Mouse (Mus musculus) cerebellum, postnatal 36 days (tissue): ENCODE results near the gene Syt9.

Source experiments
- DNase-seq, 2 experiments: peaks; one replicate each; pipeline ENCODE4 v3.0.0; 2021 to 2022; ENCODE audit warnings: mixed read lengths in 2 of 2

The Syt9 gene

DNA sequence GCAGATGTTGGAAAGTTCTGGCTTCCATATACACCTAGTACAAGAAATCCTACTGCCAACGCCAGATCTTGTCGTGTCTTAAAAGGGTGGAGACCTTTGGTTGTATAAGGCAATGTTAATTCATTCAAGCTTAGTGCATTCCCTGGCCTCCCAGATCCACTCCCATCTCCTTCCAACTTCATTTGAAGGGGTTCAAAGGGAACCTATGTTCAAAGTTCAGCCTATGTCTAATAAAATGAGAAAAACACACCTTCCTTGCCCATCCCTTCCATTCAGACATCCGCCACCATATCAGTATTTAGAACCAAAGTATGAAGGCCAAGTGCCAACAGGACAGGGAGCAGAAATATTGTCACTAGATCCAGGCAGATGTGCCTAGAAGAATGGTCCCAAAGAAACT is 177.3 kb downstream of the Syt9 start:
- DNase-seq: no peak

DNA sequence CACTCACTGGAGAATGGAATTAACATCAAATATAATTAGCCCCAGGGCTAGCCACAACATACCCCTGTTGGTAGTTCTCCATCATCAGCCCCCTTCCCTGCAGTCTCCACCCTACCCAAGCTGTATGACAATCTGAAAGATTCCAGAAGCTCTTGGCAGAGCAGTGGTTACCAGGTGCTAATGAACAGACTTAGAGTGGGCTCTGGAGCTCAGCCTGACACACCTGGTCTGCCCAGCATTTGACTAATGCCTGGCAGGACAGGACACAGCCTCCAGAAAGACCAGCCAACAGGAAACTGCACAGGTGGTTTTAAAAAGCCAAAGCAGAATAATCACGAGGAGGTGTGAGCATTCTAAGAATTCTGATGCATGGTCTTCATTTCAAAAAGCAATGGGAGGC is 182.9 kb downstream of the Syt9 start:
- DNase-seq: no peak

GRCm38 (mm10) chr7:107555906-107556305 is 185.4 kb downstream of the Syt9 start:
- DNase-seq: peak; percentile 20 to 59

- DNase-seq: no peak
Measured at GRCm38 (mm10) chr7:107560675-107561074, 190.1 kb downstream of the Syt9 start.

GRCm38 (mm10) chr7:107561584-107561983 is 191.1 kb downstream of the Syt9 start:
- no peak for DNase-seq

DNA sequence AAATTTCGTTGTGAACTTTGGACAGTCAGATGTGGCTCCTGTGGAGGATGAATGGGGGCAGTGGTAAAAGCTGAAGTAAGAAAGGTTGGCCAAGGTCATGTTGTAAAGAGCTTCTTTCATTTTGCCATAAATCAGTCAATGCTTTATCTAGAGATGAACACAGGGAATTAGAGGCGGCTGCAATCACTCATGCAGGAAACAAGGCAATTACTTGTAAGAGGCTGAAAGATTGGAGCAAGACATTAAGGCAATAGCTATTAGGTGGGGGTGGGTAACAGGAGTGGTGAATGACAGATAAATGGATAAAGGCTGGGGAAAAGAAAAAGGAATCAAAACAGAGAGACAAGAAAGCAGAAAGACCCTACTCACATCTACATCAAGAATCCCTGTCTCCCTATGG is 193.2 kb downstream of the Syt9 start:
- DNase-seq: no peak

DNA sequence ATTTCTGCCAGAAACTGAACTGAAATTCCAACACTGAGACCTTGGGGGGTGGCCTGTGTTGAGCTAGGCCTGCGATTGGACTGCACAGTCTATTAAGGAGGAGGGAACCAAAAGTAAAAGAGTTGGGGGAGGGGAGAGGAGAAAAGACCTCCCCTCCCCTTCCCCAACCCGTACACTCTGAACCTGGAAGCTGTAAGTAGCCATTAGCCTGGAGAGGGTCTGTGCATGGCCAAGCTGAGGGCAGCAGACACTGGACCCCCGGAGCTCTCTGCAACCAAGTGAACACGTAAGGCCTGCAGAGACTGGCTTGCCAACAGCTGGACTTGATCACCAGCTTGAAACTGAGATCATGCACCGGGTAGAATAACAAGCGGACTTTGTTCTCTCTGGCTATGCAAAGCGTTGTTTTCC is 196.7 kb downstream of the Syt9 start, which contains the start of gene Olfml1:
Gene Olfml1 (plus strand): TSS at position 186 of the 411 bp plus-strand sequence.
- DNase-seq: no peak

DNA sequence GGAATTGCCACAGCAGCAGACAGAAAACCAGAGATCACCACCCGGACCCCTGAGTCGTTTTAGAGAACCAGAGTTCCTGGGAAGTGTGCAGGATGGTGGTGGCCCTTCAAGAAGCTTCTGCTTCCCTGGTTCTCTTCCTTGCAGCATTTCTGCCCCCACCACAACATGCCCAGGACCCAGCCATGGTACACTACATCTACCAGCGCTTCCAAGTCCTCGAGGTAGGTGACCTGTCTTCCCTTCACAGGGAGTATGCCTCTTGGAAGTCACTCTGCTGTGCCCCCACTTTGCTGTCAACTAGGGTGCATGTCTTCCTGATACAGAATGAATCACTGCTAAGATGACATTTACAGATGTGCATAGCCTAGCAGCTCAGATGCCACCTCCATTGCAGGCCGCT is 197.1 kb downstream of the Syt9 start:
- no peak for DNase-seq

GRCm38 (mm10) chr7:107568971-107569370 is 198.4 kb downstream of the Syt9 start:
- peak; percentile 21 to 34 for DNase-seq

DNA sequence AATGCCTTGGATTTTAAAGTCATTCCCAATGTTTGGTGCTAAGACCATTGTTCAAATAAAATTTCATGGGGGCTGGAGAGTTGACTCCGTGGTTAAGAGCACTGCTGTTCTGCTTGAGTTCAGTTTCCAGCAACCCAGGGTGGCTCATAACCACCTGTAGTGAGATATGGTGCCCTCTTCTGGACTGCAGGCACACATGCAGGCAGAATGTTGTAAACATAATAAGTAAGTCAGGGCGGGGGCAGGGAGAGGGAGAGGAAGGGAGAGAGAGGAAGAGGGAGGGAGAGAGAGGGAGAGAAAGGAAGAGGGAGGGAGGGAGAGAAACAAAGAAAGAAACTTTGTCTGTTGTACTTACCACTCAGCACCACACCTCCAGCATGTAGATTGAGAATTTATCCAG is 203.3 kb downstream of the Syt9 start:
- no peak for DNase-seq

- no peak for DNase-seq
Measured at GRCm38 (mm10) chr7:107574276-107574675, 203.7 kb downstream of the Syt9 start.

DNA sequence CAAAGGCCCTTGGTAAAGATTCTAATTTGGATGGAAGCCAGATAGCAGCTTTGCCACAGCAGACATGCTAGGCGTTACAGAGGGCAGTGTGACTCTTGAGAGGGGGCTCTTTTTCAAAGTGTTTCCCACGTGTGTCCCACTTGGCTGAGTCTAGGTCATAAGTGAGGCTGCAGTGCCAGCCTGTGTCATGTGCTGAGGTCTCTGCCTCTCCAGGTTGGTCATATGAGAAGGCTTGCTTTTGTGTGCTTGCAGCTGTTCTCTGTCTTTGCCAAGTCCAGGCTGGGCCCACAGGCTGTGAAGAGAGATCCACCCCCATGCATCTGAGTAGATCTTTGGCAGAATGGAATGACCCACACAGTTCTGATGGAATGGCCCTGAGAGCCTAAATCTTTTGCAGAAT is 222.1 kb downstream of the Syt9 start:
- DNase-seq: no peak

- no peak for DNase-seq
Measured at GRCm38 (mm10) chr7:107593904-107594303, 223.4 kb downstream of the Syt9 start.

- DNase-seq: peak; percentile 34 to 37
Measured at GRCm38 (mm10) chr7:107594325-107594856, 223.9 kb downstream of the Syt9 start.

DNA sequence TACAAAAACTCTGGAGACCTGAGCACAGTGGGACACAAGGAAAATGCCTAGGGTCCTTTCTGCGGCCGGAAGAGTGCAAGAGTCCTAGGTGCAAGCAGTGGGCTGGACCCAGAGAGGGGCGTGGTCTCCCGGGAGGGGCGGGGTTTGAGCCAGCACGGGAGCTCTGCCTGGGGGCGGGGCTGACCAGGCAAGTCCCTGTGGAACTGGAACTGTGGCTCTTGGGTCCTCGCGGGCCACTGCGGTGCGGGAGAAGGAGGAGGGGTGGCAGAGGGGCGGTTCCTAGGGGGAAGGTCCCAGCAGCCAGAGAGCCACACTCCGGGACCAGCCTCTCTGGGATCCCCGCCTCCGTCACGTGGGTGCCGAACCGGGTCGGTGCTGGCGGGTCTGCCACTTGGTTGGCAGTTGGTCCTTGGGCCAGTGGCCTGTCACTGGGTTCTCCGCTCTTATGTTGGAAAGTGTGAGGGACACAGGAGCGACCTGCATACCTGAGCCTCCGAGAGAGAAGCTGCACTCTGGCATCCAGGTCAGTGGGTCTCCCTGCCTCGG is 224.4 kb downstream of the Syt9 start, which contains the start of gene Ppfibp2:
Gene Ppfibp2 (plus strand): TSS at position 351 of the 546 bp plus-strand sequence.
- peak; percentile 65 to 76 for DNase-seq

DNA sequence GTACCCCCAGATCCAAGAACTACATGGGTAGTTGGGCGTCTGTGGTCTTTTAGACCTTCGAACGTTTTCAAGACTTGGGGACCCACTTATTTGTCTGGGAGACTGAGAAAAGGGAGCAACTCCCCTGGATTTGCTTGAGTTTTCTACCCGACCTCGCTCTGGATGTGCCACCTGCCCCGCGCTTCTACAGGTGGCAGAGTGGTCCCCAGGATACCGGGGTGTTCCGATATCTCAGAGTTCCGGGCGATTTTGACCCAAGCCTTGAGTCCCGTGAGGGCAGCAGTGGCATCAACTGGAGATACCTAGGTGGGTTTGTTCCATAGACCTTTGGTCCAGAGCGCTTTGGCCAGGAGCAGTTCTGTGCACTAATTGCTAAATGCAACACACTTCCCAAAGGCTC is 224.9 kb downstream of the Syt9 start:
- DNase-seq: no peak

- DNase-seq: no peak
Measured at GRCm38 (mm10) chr7:107596753-107597152, 226.2 kb downstream of the Syt9 start.

- DNase-seq: no peak
Measured at GRCm38 (mm10) chr7:107597956-107598355, 227.4 kb downstream of the Syt9 start.
